Mouse (Mus musculus) cerebellum, adult 9-11 months (tissue): ENCODE data around the gene Lrch3.
"Not testable (repeated sequence)": the region's sequence is repeated elsewhere in the genome, so short reads cannot be mapped to it uniquely, and the experiment has no call there.

Experiments
- DNase-seq: peaks from one replicate; pipeline ENCODE4 v3.0.0; 2022

The Lrch3 gene

GRCm38 (mm10) chr16:33005216-33005615 is 91.3 kb downstream of the Lrch3 start:
- peak; percentile 56 for DNase-seq

GRCm38 (mm10) chr16:33006888-33007287 is 93.0 kb downstream of the Lrch3 start:
- peak; percentile 49 for DNase-seq

- no peak for DNase-seq
Measured at GRCm38 (mm10) chr16:33007436-33007835, 93.5 kb downstream of the Lrch3 start.

- no peak for DNase-seq
Measured at GRCm38 (mm10) chr16:33010166-33010565, 96.3 kb downstream of the Lrch3 start.

GRCm38 (mm10) chr16:33013801-33014200 is 99.9 kb downstream of the Lrch3 start:
- DNase-seq: no peak

GRCm38 (mm10) chr16:33014921-33015320 is 101.0 kb downstream of the Lrch3 start:
- peak; percentile 70 for DNase-seq

GRCm38 (mm10) chr16:33015396-33015907 is 101.6 kb downstream of the Lrch3 start:
- DNase-seq: no peak

GRCm38 (mm10) chr16:33015986-33016385 is 102.1 kb downstream of the Lrch3 start:
- DNase-seq: no peak

GRCm38 (mm10) chr16:33017677-33018349 is 103.9 kb downstream of the Lrch3 start:
- DNase-seq: no peak

GRCm38 (mm10) chr16:33019117-33019770 is 105.3 kb downstream of the Lrch3 start:
- DNase-seq: no peak

- no peak for DNase-seq
Measured at GRCm38 (mm10) chr16:33021381-33021780, 107.5 kb downstream of the Lrch3 start.

GRCm38 (mm10) chr16:33023750-33024149 is 109.8 kb downstream of the Lrch3 start:
- DNase-seq: peak; percentile 73

GRCm38 (mm10) chr16:33024456-33025104 is 110.7 kb downstream of the Lrch3 start:
- no peak for DNase-seq

- no peak for DNase-seq
Measured at GRCm38 (mm10) chr16:33026357-33026756, 112.5 kb downstream of the Lrch3 start.

GRCm38 (mm10) chr16:33036006-33036405 is 122.1 kb downstream of the Lrch3 start:
- no peak for DNase-seq

- DNase-seq: no peak
Measured at GRCm38 (mm10) chr16:33042682-33043081, 128.8 kb downstream of the Lrch3 start.

GRCm38 (mm10) chr16:33043268-33043667 is 129.4 kb downstream of the Lrch3 start:
- DNase-seq: no peak

- no peak for DNase-seq
Measured at GRCm38 (mm10) chr16:33048004-33048403, 134.1 kb downstream of the Lrch3 start.

GRCm38 (mm10) chr16:33048686-33049085 is 134.8 kb downstream of the Lrch3 start:
- no peak for DNase-seq

- DNase-seq: no peak
Measured at GRCm38 (mm10) chr16:33049809-33050208, 135.9 kb downstream of the Lrch3 start.

GRCm38 (mm10) chr16:33053141-33053540 is 139.2 kb downstream of the Lrch3 start:
- DNase-seq: no peak

- DNase-seq: not testable (repeated sequence)
Measured at GRCm38 (mm10) chr16:33054927-33055326, 141.0 kb downstream of the Lrch3 start.

GRCm38 (mm10) chr16:33055655-33056054 is 141.8 kb downstream of the Lrch3 start:
- peak; percentile 44 for DNase-seq
